Mouse (Mus musculus): ENCODE results near the gene Gm11361. TPM values are rescaled to one million over a fixed set of nuclear protein-coding genes. Genes with fewer than 3 reads are reported as not detected.

Gene Gm11361
- polyA plus RNA-seq (2012; rRNA removed), result 0.80 and 0.96 TPM in 2 replicates

GRCm38 (mm10) chr13:28257228-28257627 lies at the start of gene Gm11361:
Gm11361 (plus strand) TSS chr13:28257528.

Other genes with a start within 250 kb of the Gm11361 start
- gene Prl4a1, start 241.3 kb upstream of the Gm11361 start, polyA plus RNA-seq (2012; rRNA removed), result not detected in 2 replicates
- not detected in 2 replicates for gene Prl5a1, start 115.0 kb upstream of the Gm11361 start, polyA plus RNA-seq (2012; rRNA removed)